In genomic region chr15:84009366-84010083, GRCm38 (mm10) we compare ENCODE assay signal across 19 mouse cellular contexts. TPM values are rescaled to one million over a fixed set of nuclear protein-coding genes. Genes with fewer than 3 reads are reported as not detected.
DNase-seq lines count a peak whose midpoint lies in the region; ATAC-seq and TF ChIP-seq lines count a peak whose summit lies in the region.
"Had no signal": no experiment of that assay in that cellular context is flagged by ENCODE, and none has a peak within 500 bp of the region (broad histone marks: within the 10 kb centered on the region; RNA-seq: fewer than 3 reads in every experiment).

No protein-coding gene starts in this region.

- no peaks in the 10 kb centered on the region for H3K9me3 ChIP-seq in hindbrain, postnatal 0 days (ENCODE audit: low read length)
- no peaks in the 10 kb centered on the region for H3K9me3 ChIP-seq in hindbrain, embryonic 12.5 days (replicated peaks)
- no peaks in the 10 kb centered on the region for H3K9me3 ChIP-seq in stomach, postnatal 0 days (ENCODE audit: control insufficient read depth, low read length)
- H3K9me3 ChIP-seq: embryonic facial prominence, embryonic 12.5 days; heart, embryonic 10.5 days; limb, embryonic 12.5 days had no signal

- H3K4me1 ChIP-seq in hindbrain, postnatal 0 days (ENCODE audit: insufficient read depth, low read length) = no peaks in the 10 kb centered on the region
- peaks cover 9% of the 10 kb centered on the region for H3K4me1 ChIP-seq in hindbrain, embryonic 12.5 days
- H3K4me1 ChIP-seq in stomach, postnatal 0 days (replicated peaks; ENCODE audit: control insufficient read depth, insufficient read depth) = no peaks in the 10 kb centered on the region
- H3K4me1 ChIP-seq: embryonic facial prominence, embryonic 12.5 days; heart, embryonic 10.5 days; limb, embryonic 12.5 days had no signal

- no peaks in the 10 kb centered on the region for H3K27me3 ChIP-seq in hindbrain, postnatal 0 days (ENCODE audit: insufficient read depth, low read length)
- H3K27me3 ChIP-seq in hindbrain, embryonic 12.5 days = no peaks in the 10 kb centered on the region
- H3K27me3 ChIP-seq in stomach, postnatal 0 days (ENCODE audit: control insufficient read depth, insufficient read depth, low read length) = no peaks in the 10 kb centered on the region
- H3K27me3 ChIP-seq: embryonic facial prominence, embryonic 12.5 days had no signal

- peak; percentile 48 to 63 for DNase-seq in cerebellum, postnatal 25 days
- no peak for DNase-seq in hindbrain, postnatal 0 days (ENCODE audit: low spot score)
- DNase-seq in thymus, postnatal 4 days = peak; percentile 8
- DNase-seq in thymus, postnatal 25 days = no peak
- DNase-seq in stomach, postnatal 0 days (ENCODE audit: low spot score) = no peak
- no peak for DNase-seq in ovary, postnatal 36 days (ENCODE audit: low spot score)
- DNase-seq: adrenal gland, postnatal 10 days; heart, postnatal 36 days; kidney, postnatal 10 days; liver, postnatal 0 days; right cerebral cortex, postnatal 14 days; thymus, adult 2 months had no signal

- WGBS in hindbrain, postnatal 0 days = 62% methylated on average over 17 of the region's 17 CpGs
- WGBS in hindbrain, embryonic 12.5 days = 59% methylated on average over 17 of the region's 17 CpGs
- 60% methylated on average over 17 of the region's 17 CpGs for whole genome bisulfite sequencing in stomach, postnatal 0 days

- TF ChIP-seq CTCF in hindbrain, postnatal 0 days (IDR thresholded peaks at IDR 0.05; ENCODE audit: low read depth) = 0 out of 2 replicates have a peak, but pooled peaks have one; percentile 20
- TF ChIP-seq CTCF in stomach, postnatal 0 days (IDR thresholded peaks at IDR 0.05; ENCODE audit: low read depth) = peak; percentile 24

- no peak overlapping the region for H3K27ac ChIP-seq in hindbrain, postnatal 0 days
- no peak overlapping the region for H3K27ac ChIP-seq in hindbrain, embryonic 12.5 days
- no peak overlapping the region for H3K27ac ChIP-seq in stomach, postnatal 0 days (replicated peaks)
- H3K27ac ChIP-seq: embryonic facial prominence, embryonic 12.5 days; heart, embryonic 10.5 days; limb, embryonic 12.5 days had no signal

- no peak for TF ChIP-seq EP300 in stomach, postnatal 0 days (optimal IDR thresholded peaks at IDR 0.05)

- no peak for ATAC-seq in cerebellum, adult (ENCODE audit: insufficient number of reproducible peaks, low FRiP score, low TSS enrichment)
- no peak for ATAC-seq in hindbrain, postnatal 0 days
- ATAC-seq in hindbrain, embryonic 12.5 days (ENCODE audit: low FRiP score) = no peak
- no peak for ATAC-seq in stomach, postnatal 0 days (ENCODE audit: low FRiP score, low TSS enrichment)
- ATAC-seq: intestine, embryonic 16.5 days; liver, postnatal 0 days; Patski had no signal

- no peak overlapping the region for H3K9ac ChIP-seq in hindbrain, postnatal 0 days (replicated peaks; ENCODE audit: low read length)
- no peak overlapping the region for H3K9ac ChIP-seq in hindbrain, embryonic 12.5 days
- no peak overlapping the region for H3K9ac ChIP-seq in stomach, postnatal 0 days (ENCODE audit: low read length)
- H3K9ac ChIP-seq: embryonic facial prominence, embryonic 12.5 days; limb, embryonic 12.5 days; liver, postnatal 0 days had no signal

- no peak overlapping the region for H3K4me3 ChIP-seq in hindbrain, postnatal 0 days (ENCODE audit: low read length)
- H3K4me3 ChIP-seq in hindbrain, embryonic 12.5 days = no peak overlapping the region
- no peak overlapping the region for H3K4me3 ChIP-seq in stomach, postnatal 0 days (ENCODE audit: low read depth, low read length)
- H3K4me3 ChIP-seq: embryonic facial prominence, embryonic 12.5 days; heart, embryonic 10.5 days; limb, embryonic 12.5 days had no signal

- no peaks in the 10 kb centered on the region for H3K36me3 ChIP-seq in hindbrain, postnatal 0 days (ENCODE audit: insufficient read depth, low read length)
- no peaks in the 10 kb centered on the region for H3K36me3 ChIP-seq in hindbrain, embryonic 12.5 days
- no peaks in the 10 kb centered on the region for H3K36me3 ChIP-seq in stomach, postnatal 0 days (ENCODE audit: control insufficient read depth, insufficient read depth, low read length)
- H3K36me3 ChIP-seq: embryonic facial prominence, embryonic 12.5 days; heart, embryonic 10.5 days; limb, embryonic 12.5 days had no signal

- H3K4me2 ChIP-seq in hindbrain, postnatal 0 days (ENCODE audit: low read depth, low read length) = no peak overlapping the region
- H3K4me2 ChIP-seq in hindbrain, embryonic 12.5 days (replicated peaks) = no peak overlapping the region
- no peak overlapping the region for H3K4me2 ChIP-seq in stomach, postnatal 0 days (replicated peaks; ENCODE audit: low read depth)
- H3K4me2 ChIP-seq: embryonic facial prominence, embryonic 12.5 days; limb, embryonic 12.5 days had no signal

RNA-seq across cellular contexts. Expression of gene Efcab6, which starts 55.7 kb away (rescaled TPM):
- total RNA-seq in hindbrain, postnatal 0 days (2014; rRNA removed) = 0.52 and 6.8 TPM in 2 replicates
- 0.42 and 1.6 TPM in 2 replicates for polyA plus RNA-seq in hindbrain, postnatal 0 days (2015; fragmentation: Nextera tagmentation; extraction: Ambion mirVana)
- 0.12 and 0.46 TPM in 2 replicates for polyA plus RNA-seq in hindbrain, embryonic 12.5 days (2016; fragmentation: Nextera tagmentation; extraction: Ambion mirVana)
- 0.07 and 0.22 TPM in 2 replicates for polyA plus RNA-seq in stomach, postnatal 0 days (2015; fragmentation: Nextera tagmentation; extraction: Ambion mirVana)
- total RNA-seq: heart, postnatal 36 days had no signal
- polyA plus RNA-seq: heart, embryonic 10.5 days; liver, postnatal 0 days; Patski had no signal

Comparison
In these comparisons a context has a peak if more than half of its experiments do, and no peak if none do; other contexts are left out.
1. DNase-seq: peak in cerebellum, postnatal 25 days (2 of 2) and thymus, postnatal 4 days (single experiment); none in hindbrain, postnatal 0 days (single experiment), thymus, postnatal 25 days (single experiment), stomach, postnatal 0 days (single experiment) and ovary, postnatal 36 days (single experiment).